Mouse (Mus musculus) limb, embryonic 14.5 days (tissue): ENCODE measurements around the gene Gart. TPM values are rescaled to one million over a fixed set of nuclear protein-coding genes. Genes with fewer than 3 reads are reported as not detected.

ENCODE experiments used
- ATAC-seq: fragments of 200-750 bp; cut with Nextera tagmentation; 2 replicates; pipeline ENCODE4 v1.8.0; 2017; ENCODE audit warnings: low read depth, moderate number of reproducible peaks, moderate TSS enrichment; ENCODE audit not compliant: low FRiP score
- DNase-seq: peaks from one replicate; pipeline ENCODE4 v3.0.0-alpha.2; 2015; ENCODE audit warnings: low spot score
- H3K27ac ChIP-seq: fragments of 300-500 bp; sonication (generic); replicated peaks from 2 replicates; pipeline ENCODE4 v1.5.1; 2014; ENCODE audit warnings: low read depth, mild to moderate bottlenecking, low read length, moderate library complexity, mixed read lengths
- H3K27me3 ChIP-seq: fragments of 300-500 bp; sonication (generic); 2 replicates; pipeline ENCODE4 v1.6.1; 2014; ENCODE audit warnings: low read length, mixed read lengths; ENCODE audit not compliant: control insufficient read depth, insufficient read depth
- H3K36me3 ChIP-seq: fragments of 300-500 bp; sonication (generic); 2 replicates; pipeline ENCODE4 v1.6.1; 2014; ENCODE audit warnings: mild to moderate bottlenecking, low read length, moderate library complexity, mixed read lengths; ENCODE audit not compliant: control insufficient read depth, insufficient read depth
- H3K4me1 ChIP-seq: fragments of 300-500 bp; sonication (generic); 2 replicates; pipeline ENCODE4 v1.6.1; 2014; ENCODE audit warnings: antibody characterized with exemption, low read length, mixed read lengths; ENCODE audit not compliant: control insufficient read depth, insufficient read depth
- H3K4me2 ChIP-seq: fragments of 300-500 bp; sonication (generic); replicated peaks from 2 replicates; pipeline ENCODE4 v1.6.1; 2014; ENCODE audit warnings: low read depth, mild to moderate bottlenecking, low read length, moderate library complexity; ENCODE audit not compliant: severe bottlenecking
- H3K4me3 ChIP-seq: fragments of 300-500 bp; sonication (generic); replicated peaks from 2 replicates; pipeline ENCODE4 v1.5.1; 2014; ENCODE audit warnings: low read length
- H3K9ac ChIP-seq: fragments of 300-500 bp; sonication (generic); 2 replicates; pipeline ENCODE4 v1.6.1; 2014; ENCODE audit warnings: mild to moderate bottlenecking, low read depth, low read length, moderate library complexity; ENCODE audit not compliant: severe bottlenecking
- H3K9me3 ChIP-seq: fragments of 300-500 bp; sonication (generic); 2 replicates; pipeline ENCODE4 v1.6.1; 2016; ENCODE audit warnings: low read length; ENCODE audit not compliant: control insufficient read depth
- POLR2A ChIP-seq: fragments of 200-500 bp; IDR thresholded peaks from 2 replicates; pipeline ENCODE4 v1.8.0; 2012; ENCODE audit warnings: inconsistent platforms, mild to moderate bottlenecking, moderate library complexity, borderline replicate concordance; ENCODE audit not compliant: insufficient read depth, insufficient read length; ENCODE audit errors: extremely low read depth
- WGBS: fragments of 180-500 bp; shearing (Covaris S2); extraction: QIAGEN DNeasy Blood & Tissue Kit; methylation state at CpG from one replicate; pipeline ENCODE4 v1.1.7; 2014; 5-methylcytosine and 5-hydroxymethylcytosine counted together
- polyA plus RNA-seq, 2 experiments: library from polyadenylated mRNA; depleted of rRNA in 1 of 2; stranded (reverse) in 1 of 2; unstranded in 1 of 2; fragments of >200 nt; fragmentation: Nextera tagmentation in 1 of 2; extraction: Ambion mirVana in 1 of 2; gene quantifications; 2 replicates each; pipeline versions ENCODE4 v1.2.1 to v1.2.3; 2012 to 2014

Gart gene
- polyA plus RNA-seq, 2 experiments, result 64.5 to 89.6 TPM

- Histone ChIP-seq H3K36me3 (peaks cover 81% of the 10 kb centered on the region), H3K4me3 (no peak overlapping the region), H3K4me1 (no peaks in the 10 kb centered on the region), H3K9me3 (no peaks in the 10 kb centered on the region), H3K4me2 (no peak overlapping the region), H3K27me3 (no peaks in the 10 kb centered on the region), H3K27ac (no peak overlapping the region), H3K9ac (no peak overlapping the region)
- WGBS, result 89% methylated on average over 5 of the region's 5 CpGs
- DNase-seq (no peak), ATAC-seq (no peak)
- no peak for TF ChIP-seq POLR2A
Measured at GRCm38 (mm10) chr16:91678147-91678911, 31.6 kb upstream of the Gart start.

DNA sequence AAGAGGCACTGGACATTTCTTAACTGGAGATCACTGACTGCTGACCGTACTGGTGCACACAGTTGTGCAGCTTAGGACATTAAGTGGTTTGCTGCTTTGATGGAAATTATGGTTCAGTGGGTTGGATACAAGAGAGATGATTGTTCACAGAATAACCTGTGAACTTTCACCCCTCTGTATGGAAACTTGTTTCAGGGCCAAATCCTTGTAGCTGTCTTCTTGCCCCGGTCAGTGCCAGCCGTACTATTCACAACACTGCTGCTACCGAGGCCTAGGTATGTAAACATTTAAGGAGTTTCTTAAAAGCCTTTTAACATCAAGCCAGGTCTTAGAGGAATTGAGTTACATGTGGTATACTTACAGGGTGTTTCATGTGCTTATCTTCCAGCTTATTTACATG lies 27.7 kb upstream of the Gart start:
- H3K4me1 ChIP-seq, result no peaks in the 10 kb centered on the region
- no peak overlapping the region for H3K9ac ChIP-seq
- DNase-seq, result no peak
- ATAC-seq, result no peak
- WGBS, result 82% methylated on average over 4 of the region's 4 CpGs
- H3K9me3 ChIP-seq, result no peaks in the 10 kb centered on the region
- H3K36me3 ChIP-seq, result peaks cover 91% of the 10 kb centered on the region
- H3K27ac ChIP-seq, result no peak overlapping the region
- H3K27me3 ChIP-seq, result no peaks in the 10 kb centered on the region
- H3K4me3 ChIP-seq, result no peak overlapping the region
- TF ChIP-seq POLR2A, result no peak
- no peak overlapping the region for H3K4me2 ChIP-seq

- WGBS, result 95% methylated on average over 3 of the region's 3 CpGs
- no peaks in the 10 kb centered on the region for H3K4me1 ChIP-seq
- H3K9me3 ChIP-seq, result no peaks in the 10 kb centered on the region
- ATAC-seq (no peak), DNase-seq (no peak)
- H3K27ac ChIP-seq, result no peak overlapping the region
- peaks cover 95% of the 10 kb centered on the region for H3K36me3 ChIP-seq
- H3K4me3 ChIP-seq, result no peak overlapping the region
- H3K9ac ChIP-seq, result no peak overlapping the region
- no peak overlapping the region for H3K4me2 ChIP-seq
- TF ChIP-seq POLR2A, result no peak
- no peaks in the 10 kb centered on the region for H3K27me3 ChIP-seq
Measured at GRCm38 (mm10) chr16:91663795-91664194, 17.0 kb upstream of the Gart start.

DNA sequence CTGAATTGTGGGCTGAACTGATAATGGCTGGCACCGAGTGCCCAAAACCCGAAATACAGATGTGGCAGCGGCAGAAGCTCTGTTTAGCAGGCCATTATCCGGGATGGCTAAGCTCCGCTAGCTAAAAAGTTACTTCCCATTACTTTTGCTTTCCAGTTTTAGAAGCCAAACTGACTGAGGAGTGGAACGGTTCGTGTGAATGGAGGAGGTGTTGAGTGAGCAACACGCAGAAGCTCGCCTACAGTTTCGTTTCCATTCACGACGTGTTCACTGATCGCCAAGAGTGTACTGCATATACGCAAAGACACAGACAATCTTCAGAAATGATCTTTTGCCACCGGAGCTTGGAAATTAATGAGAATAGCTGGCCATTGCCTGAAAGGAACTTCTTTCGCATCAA lies 15.6 kb upstream of the Gart start:
- whole genome bisulfite sequencing, result 94% methylated on average over 16 of the region's 16 CpGs
- peaks cover 98% of the 10 kb centered on the region for H3K36me3 ChIP-seq

GRCm38 (mm10) chr16:91661397-91661796 lies 14.6 kb upstream of the Gart start:
- ATAC-seq (no peak), DNase-seq (no peak)
- H3K27me3 ChIP-seq, result no peaks in the 10 kb centered on the region
- no peak overlapping the region for H3K27ac ChIP-seq
- peaks cover 98% of the 10 kb centered on the region for H3K36me3 ChIP-seq
- no peak overlapping the region for H3K4me3 ChIP-seq
- H3K4me1 ChIP-seq, result no peaks in the 10 kb centered on the region
- H3K4me2 ChIP-seq, result no peak overlapping the region
- H3K9ac ChIP-seq, result no peak overlapping the region
- WGBS, result 91% methylated on average over 1 of the region's 1 CpGs
- no peaks in the 10 kb centered on the region for H3K9me3 ChIP-seq
- TF ChIP-seq POLR2A, result no peak

More for the DNA sequence above, 15.6 kb upstream of the Gart start:
- H3K4me2 ChIP-seq, result no peak overlapping the region
- H3K9me3 ChIP-seq, result no peaks in the 10 kb centered on the region
- no peak for TF ChIP-seq POLR2A
- no peak overlapping the region for H3K9ac ChIP-seq
- no peak overlapping the region for H3K4me3 ChIP-seq
- no peaks in the 10 kb centered on the region for H3K27me3 ChIP-seq
- H3K4me1 ChIP-seq, result no peaks in the 10 kb centered on the region
- H3K27ac ChIP-seq, result 0 out of 2 replicates have a peak overlapping the region, but pooled peaks have one; percentile 13
- DNase-seq (no peak), ATAC-seq (no peak)
